Mouse (Mus musculus): Measurements from ENCODE around the gene Ccdc107.

Gene Ccdc107

GRCm38 (mm10) chr4:43492821-43493185 is at the start of gene Ccdc107:
Gene Ccdc107 (plus strand): TSS chr4:43492900.
- DNase-seq (ENCODE audit: extremely low spot score, low read depth, low spot score), result peak; percentile 93

- DNase-seq (ENCODE audit: extremely low spot score, low read depth, low spot score), result no peak
Observed at GRCm38 (mm10) chr4:43443511-43443910, 49.2 kb upstream of the Ccdc107 start.

GRCm38 (mm10) chr4:43447251-43447650 is 45.4 kb upstream of the Ccdc107 start:
- no peak for DNase-seq (ENCODE audit: extremely low spot score, low read depth, low spot score)

GRCm38 (mm10) chr4:43448554-43448953 is 44.1 kb upstream of the Ccdc107 start:
- DNase-seq (ENCODE audit: extremely low spot score, low read depth, low spot score), result no peak

- DNase-seq (ENCODE audit: extremely low spot score, low read depth, low spot score), result no peak
Observed at GRCm38 (mm10) chr4:43452315-43452714, 40.4 kb upstream of the Ccdc107 start.

GRCm38 (mm10) chr4:43453413-43453812 is 39.3 kb upstream of the Ccdc107 start:
- no peak for DNase-seq (ENCODE audit: extremely low spot score, low read depth, low spot score)

GRCm38 (mm10) chr4:43454041-43454836 is 38.5 kb upstream of the Ccdc107 start, which contains the start of gene Cd72:
Gene Cd72 (minus strand): TSS chr4:43454628.
- DNase-seq (ENCODE audit: extremely low spot score, low read depth, low spot score), result no peak

- DNase-seq (ENCODE audit: extremely low spot score, low read depth, low spot score), result no peak
Observed at GRCm38 (mm10) chr4:43456470-43456869, 36.2 kb upstream of the Ccdc107 start.

GRCm38 (mm10) chr4:43457124-43457523 is 35.6 kb upstream of the Ccdc107 start:
- DNase-seq (ENCODE audit: extremely low spot score, low read depth, low spot score), result no peak

GRCm38 (mm10) chr4:43463102-43463501 is 29.6 kb upstream of the Ccdc107 start:
- DNase-seq (ENCODE audit: extremely low spot score, low read depth, low spot score), result no peak

GRCm38 (mm10) chr4:43465935-43466334 is 26.8 kb upstream of the Ccdc107 start:
- no peak for DNase-seq (ENCODE audit: extremely low spot score, low read depth, low spot score)

GRCm38 (mm10) chr4:43466872-43467271 is 25.8 kb upstream of the Ccdc107 start:
- DNase-seq (ENCODE audit: extremely low spot score, low read depth, low spot score), result no peak

- no peak for DNase-seq (ENCODE audit: extremely low spot score, low read depth, low spot score)
Observed at GRCm38 (mm10) chr4:43470301-43470700, 22.4 kb upstream of the Ccdc107 start.

GRCm38 (mm10) chr4:43473636-43474035 is 19.1 kb upstream of the Ccdc107 start:
- no peak for DNase-seq (ENCODE audit: extremely low spot score, low read depth, low spot score)

- DNase-seq (ENCODE audit: extremely low spot score, low read depth, low spot score), result no peak
Observed at GRCm38 (mm10) chr4:43476604-43477003, 16.1 kb upstream of the Ccdc107 start.

- peak; percentile 67 for DNase-seq (ENCODE audit: extremely low spot score, low read depth, low spot score)
Observed at GRCm38 (mm10) chr4:43477857-43478533, 14.7 kb upstream of the Ccdc107 start.

GRCm38 (mm10) chr4:43478534-43478858 is 14.2 kb upstream of the Ccdc107 start:
- DNase-seq (ENCODE audit: extremely low spot score, low read depth, low spot score), result no peak

GRCm38 (mm10) chr4:43478906-43479832 is 13.5 kb upstream of the Ccdc107 start:
- peak; percentile 33 for DNase-seq (ENCODE audit: extremely low spot score, low read depth, low spot score)

- no peak for DNase-seq (ENCODE audit: extremely low spot score, low read depth, low spot score)
Observed at GRCm38 (mm10) chr4:43480985-43481384, 11.7 kb upstream of the Ccdc107 start.

GRCm38 (mm10) chr4:43481894-43482456 is 10.7 kb upstream of the Ccdc107 start:
- DNase-seq (ENCODE audit: extremely low spot score, low read depth, low spot score), result no peak

- DNase-seq (ENCODE audit: extremely low spot score, low read depth, low spot score), result no peak
Observed at GRCm38 (mm10) chr4:43482591-43482990, 10.1 kb upstream of the Ccdc107 start.
